Mouse (Mus musculus): ENCODE measurements around the gene Id2. TPM values are rescaled to one million over a fixed set of nuclear protein-coding genes. Genes with fewer than 3 reads are reported as not detected.

The Id2 gene
- polyA plus RNA-seq, 1 experiment from 2014 or later = 253 TPM

- Histone ChIP-seq H3K27me3 (no peaks in the 10 kb centered on the region), H3K36me3 (ENCODE audit: poor library complexity, severe bottlenecking) (no peaks in the 10 kb centered on the region), H3K4me3 (no peak overlapping the region), H3K9ac (no peak overlapping the region), H3K27ac (no peak overlapping the region), H3K9me3 (replicated peaks) (no peaks in the 10 kb centered on the region), H3K4me1 (peaks cover 20% of the 10 kb centered on the region), H3K4me2 (no peak overlapping the region)
- ATAC-seq = no peak
These were observed 7.6 kb upstream of the Id2 start for GRCm38 (mm10) chr12:25104541-25104940.

DNA sequence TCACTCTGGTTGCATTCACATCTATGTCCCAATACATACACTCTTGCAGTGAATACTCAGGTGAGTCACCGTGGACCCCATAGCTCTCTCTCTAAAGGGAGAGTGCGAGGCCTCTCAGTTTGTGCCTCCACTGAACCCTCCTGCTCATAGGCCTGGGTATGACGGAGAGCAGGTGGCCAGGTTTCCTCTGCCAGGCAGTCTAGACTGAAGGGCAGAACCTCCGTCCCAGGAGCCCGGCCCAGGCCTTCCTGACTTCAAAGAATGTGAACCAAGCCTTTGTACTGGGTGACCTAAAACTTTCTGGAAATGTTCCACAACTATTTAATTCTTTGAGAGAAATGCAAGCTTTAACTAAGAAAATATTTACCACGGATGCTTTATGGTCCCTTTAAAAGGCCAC is 7.0 kb upstream of the Id2 start:
- H3K27me3 ChIP-seq = no peaks in the 10 kb centered on the region
- peaks cover 26% of the 10 kb centered on the region for H3K4me1 ChIP-seq
- H3K9me3 ChIP-seq (replicated peaks) = no peaks in the 10 kb centered on the region
- 81% methylated on average over 6 of the region's 6 CpGs for WGBS
- H3K4me2 ChIP-seq = no peak overlapping the region
- no peak for ATAC-seq
- H3K4me3 ChIP-seq = no peak overlapping the region
- H3K9ac ChIP-seq = no peak overlapping the region
- no peaks in the 10 kb centered on the region for H3K36me3 ChIP-seq (ENCODE audit: poor library complexity, severe bottlenecking)
- no peak overlapping the region for H3K27ac ChIP-seq

DNA sequence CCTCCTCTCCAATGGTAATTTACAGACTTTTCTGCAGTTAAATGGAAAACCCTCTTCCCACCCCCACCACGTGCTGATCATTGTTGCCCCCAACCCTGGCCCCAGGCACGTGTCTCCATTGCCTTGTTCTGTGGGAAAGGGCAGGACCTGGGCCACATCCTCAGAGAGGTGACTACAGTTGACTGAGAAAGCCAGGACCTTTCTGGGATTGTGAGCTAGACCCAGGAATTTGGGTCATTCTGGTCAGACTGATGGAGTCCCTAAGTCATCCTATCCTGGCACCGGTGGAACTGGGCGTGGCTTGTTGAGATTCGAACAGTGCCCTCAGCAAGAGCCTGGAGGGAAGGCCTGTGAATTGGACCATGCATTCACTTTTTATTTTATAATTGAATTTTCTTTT is 4.4 kb upstream of the Id2 start:
- no peak for ATAC-seq
- Histone ChIP-seq H3K4me3 (0 out of 2 replicates have a peak overlapping the region, but pooled peaks have one; percentile 60), H3K9ac (no peak overlapping the region), H3K9me3 (replicated peaks) (no peaks in the 10 kb centered on the region), H3K27ac (no peak overlapping the region), H3K4me1 (peaks cover 43% of the 10 kb centered on the region), H3K27me3 (no peaks in the 10 kb centered on the region), H3K4me2 (peak overlapping the region; percentile 94), H3K36me3 (ENCODE audit: poor library complexity, severe bottlenecking) (no peaks in the 10 kb centered on the region)
- WGBS = 25% methylated on average over 5 of the region's 5 CpGs

- peak overlapping the region; percentile 60 for H3K4me3 ChIP-seq
- peaks cover 45% of the 10 kb centered on the region for H3K4me1 ChIP-seq
- WGBS = under 1% methylated on average over 48 of the region's 59 CpGs
- H3K9me3 ChIP-seq (replicated peaks) = no peaks in the 10 kb centered on the region
- H3K27me3 ChIP-seq = no peaks in the 10 kb centered on the region
- no peak for ATAC-seq
- H3K27ac ChIP-seq = peak overlapping the region; percentile 88
- H3K36me3 ChIP-seq (ENCODE audit: poor library complexity, severe bottlenecking) = no peaks in the 10 kb centered on the region
- H3K4me2 ChIP-seq = peak overlapping the region; percentile 94
- peak overlapping the region; percentile 71 for H3K9ac ChIP-seq
These were observed 3.7 kb upstream of the Id2 start for GRCm38 (mm10) chr12:25100411-25101217.

- Histone ChIP-seq H3K36me3 (ENCODE audit: poor library complexity, severe bottlenecking) (no peaks in the 10 kb centered on the region), H3K27me3 (no peaks in the 10 kb centered on the region), H3K27ac (peak overlapping the region; percentile 88), H3K4me2 (peak overlapping the region; percentile 94), H3K9ac (peak overlapping the region; percentile 71), H3K4me1 (peaks cover 45% of the 10 kb centered on the region), H3K4me3 (peak overlapping the region; percentile 60), H3K9me3 (replicated peaks) (no peaks in the 10 kb centered on the region)
- ATAC-seq = no peak
- under 1% methylated on average over 38 of the region's 38 CpGs for WGBS
These were observed 2.8 kb upstream of the Id2 start for GRCm38 (mm10) chr12:25099563-25100408.

- ATAC-seq = no peak
- H3K36me3 ChIP-seq (ENCODE audit: poor library complexity, severe bottlenecking) = no peaks in the 10 kb centered on the region
- WGBS = 2% methylated on average over 9 of the region's 9 CpGs
- peaks cover 48% of the 10 kb centered on the region for H3K4me1 ChIP-seq
- peak overlapping the region; percentile 94 for H3K4me2 ChIP-seq
- no peaks in the 10 kb centered on the region for H3K9me3 ChIP-seq (replicated peaks)
- H3K4me3 ChIP-seq = peak overlapping the region; percentile 60
- no peaks in the 10 kb centered on the region for H3K27me3 ChIP-seq
- peak overlapping the region; percentile 88 for H3K27ac ChIP-seq
- H3K9ac ChIP-seq = peak overlapping the region; percentile 71
These were observed 2.3 kb upstream of the Id2 start for GRCm38 (mm10) chr12:25099313-25099562.

GRCm38 (mm10) chr12:25098561-25099312 is 1.8 kb upstream of the Id2 start:
- Histone ChIP-seq H3K27ac (peak overlapping the region; percentile 88), H3K9ac (peak overlapping the region; percentile 71), H3K9me3 (replicated peaks) (no peaks in the 10 kb centered on the region), H3K4me2 (peak overlapping the region; percentile 94), H3K27me3 (no peaks in the 10 kb centered on the region), H3K36me3 (ENCODE audit: poor library complexity, severe bottlenecking) (no peaks in the 10 kb centered on the region), H3K4me1 (peaks cover 50% of the 10 kb centered on the region), H3K4me3 (peak overlapping the region; percentile 60)
- WGBS = under 1% methylated on average over 61 of the region's 61 CpGs
- peak; percentile 79 for ATAC-seq

- peaks cover 54% of the 10 kb centered on the region for H3K4me1 ChIP-seq
These were observed 1.2 kb upstream of the Id2 start for GRCm38 (mm10) chr12:25098161-25098550.

GRCm38 (mm10) chr12:25097210-25098160 is 545 bp upstream of the Id2 start:
- 2% methylated on average over 28 of the region's 28 CpGs for WGBS
- Histone ChIP-seq H3K27ac (peak overlapping the region; percentile 88), H3K9ac (peak overlapping the region; percentile 71), H3K4me3 (peak overlapping the region; percentile 60), H3K27me3 (peaks cover 3% of the 10 kb centered on the region; the same call in 1 of the 2 replicates), H3K9me3 (replicated peaks) (no peaks in the 10 kb centered on the region), H3K4me2 (peak overlapping the region; percentile 94), H3K36me3 (ENCODE audit: poor library complexity, severe bottlenecking) (no peaks in the 10 kb centered on the region), H3K4me1 (peaks cover 61% of the 10 kb centered on the region)
- peak; percentile 23; the same call in 1 of the 2 replicates for ATAC-seq

More at GRCm38 (mm10) chr12:25098161-25098550, 1.2 kb upstream of the Id2 start:
- under 1% methylated on average over 10 of the region's 10 CpGs for WGBS
- Histone ChIP-seq H3K9ac (peak overlapping the region; percentile 71), H3K27ac (peak overlapping the region; percentile 88), H3K4me3 (peak overlapping the region; percentile 60), H3K4me2 (peak overlapping the region; percentile 94), H3K36me3 (ENCODE audit: poor library complexity, severe bottlenecking) (no peaks in the 10 kb centered on the region), H3K9me3 (replicated peaks) (no peaks in the 10 kb centered on the region), H3K27me3 (peaks cover 3% of the 10 kb centered on the region; the same call in 1 of the 2 replicates)
- ATAC-seq = no peak

- Histone ChIP-seq H3K27me3 (peaks cover 3% of the 10 kb centered on the region; the same call in 1 of the 2 replicates), H3K4me2 (peak overlapping the region; percentile 94), H3K36me3 (ENCODE audit: poor library complexity, severe bottlenecking) (no peaks in the 10 kb centered on the region), H3K4me3 (peak overlapping the region; percentile 60), H3K9ac (peak overlapping the region; percentile 70), H3K27ac (peak overlapping the region; percentile 71), H3K4me1 (peaks cover 66% of the 10 kb centered on the region), H3K9me3 (replicated peaks) (no peaks in the 10 kb centered on the region)
- ATAC-seq = no peak
- under 1% methylated on average over 15 of the region's 15 CpGs for WGBS
These were observed 294 bp downstream of the Id2 start for GRCm38 (mm10) chr12:25096640-25097051.

All from forebrain, embryonic 13.5 days (tissue).